Comparison of ENCODE assay signal across 8 mouse cellular contexts in the genomic region with DNA sequence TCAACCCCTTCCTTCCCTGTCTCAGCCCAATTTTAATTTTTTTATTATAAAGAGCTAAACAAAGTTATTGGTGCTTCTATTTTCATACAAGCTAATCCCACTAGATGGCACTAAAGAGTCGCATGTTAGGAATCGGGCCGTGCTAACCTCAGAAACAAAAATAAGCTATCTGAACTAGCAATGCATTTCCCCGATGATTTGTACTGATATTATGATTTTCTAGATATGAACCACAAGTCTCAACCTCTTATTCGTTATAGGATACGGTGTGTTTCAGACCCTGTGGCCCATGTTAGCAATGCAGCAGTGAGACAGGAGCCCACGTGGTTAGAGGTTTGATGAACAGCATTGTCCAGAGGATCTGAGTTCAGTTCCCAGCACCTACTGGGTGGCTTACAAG. TPM values are rescaled to one million over a fixed set of nuclear protein-coding genes. Genes with fewer than 3 reads are reported as not detected.
DNase-seq lines count a peak whose midpoint lies in the region; ATAC-seq and TF ChIP-seq lines count a peak whose summit lies in the region.
"Had no signal": no experiment of that assay in that cellular context is flagged by ENCODE, and none has a peak within 500 bp of the region (broad histone marks: within the 10 kb centered on the region; RNA-seq: fewer than 3 reads in every experiment).

No protein-coding gene starts in this region.

- H3K4me3 ChIP-seq in layer of hippocampus, adult 2 months = no peak overlapping the region
- no peak overlapping the region for H3K4me3 ChIP-seq in ES-E14 (ENCODE audit: insufficient read depth in 1 of 2, low read depth in 1 of 2, low read length in 2 of 2, poor library complexity in 1 of 2, severe bottlenecking in 1 of 2)
- no peak overlapping the region for H3K4me3 ChIP-seq in kidney, postnatal 0 days (replicated peaks; ENCODE audit: low read depth, low read length)
- H3K4me3 ChIP-seq: midbrain, embryonic 12.5 days had no signal

- in situ Hi-C loops in ES-E14 (cut with MboI; ENCODE audit: low sequenced_read_pairs in 2 of 2, unreplicated experiment in 2 of 2) = no loop called here

- no peak overlapping the region for H3K4me2 ChIP-seq in kidney, postnatal 0 days (ENCODE audit: low read length)
- H3K4me2 ChIP-seq: midbrain, embryonic 12.5 days had no signal

- WGBS in kidney, postnatal 0 days = 17% methylated on average over 7 of the region's 7 CpGs

- no peaks in the 10 kb centered on the region for H3K9me3 ChIP-seq in ES-E14 (ENCODE audit: control insufficient read depth, insufficient read depth, low read depth, low read length)
- H3K9me3 ChIP-seq in kidney, postnatal 0 days (replicated peaks; ENCODE audit: low read length) = no peaks in the 10 kb centered on the region
- H3K9me3 ChIP-seq: midbrain, embryonic 12.5 days had no signal

- no peak for ATAC-seq in kidney, postnatal 0 days (replicated peaks; ENCODE audit: low FRiP score, low read depth)
- no peak; the same call in 1 of the 2 replicates for ATAC-seq in erythroblast, adult 5-6 weeks (replicated peaks; ENCODE audit: low FRiP score, poor library complexity, severe bottlenecking)

- H3K4me1 ChIP-seq in ES-E14 (ENCODE audit: control insufficient read depth in 2 of 2, insufficient read depth in 2 of 2, low read length in 2 of 2, poor library complexity in 1 of 2) = no peaks in the 10 kb centered on the region
- H3K4me1 ChIP-seq in kidney, postnatal 0 days (replicated peaks; ENCODE audit: insufficient read depth, low read length) = no peaks in the 10 kb centered on the region; the same call in 1 of the 2 replicates

- H3K36me3 ChIP-seq in ES-E14 (ENCODE audit: control insufficient read depth, insufficient read depth, low read length, poor library complexity, severe bottlenecking) = no peaks in the 10 kb centered on the region
- no peaks in the 10 kb centered on the region for H3K36me3 ChIP-seq in kidney, postnatal 0 days (ENCODE audit: insufficient read depth, low read length)
- H3K36me3 ChIP-seq in splenic B cell, adult 2 months (ENCODE audit: control insufficient read depth, insufficient read depth, low read length, poor library complexity, severe bottlenecking) = no peaks in the 10 kb centered on the region
- H3K36me3 ChIP-seq: midbrain, embryonic 12.5 days had no signal

- DNase-seq in layer of hippocampus, adult 2 months (ENCODE audit: low spot score in 2 of 2) = peak; percentile 51 to 63
- DNase-seq in layer of hippocampus, adult 9-11 months = no peak
- DNase-seq in ES-E14 (ENCODE audit: low read depth, low spot score) (peak; percentile 30), adipocyte (ENCODE audit: low spot score) (peak; percentile 78)
- peak; percentile 90 for DNase-seq in kidney, postnatal 0 days (ENCODE audit: low spot score)
- DNase-seq in splenic B cell, adult 2 months (ENCODE audit: low read depth, low spot score) = peak; percentile 78

- H3K27me3 ChIP-seq in kidney, postnatal 0 days (ENCODE audit: insufficient read depth, low read length) = no peaks in the 10 kb centered on the region
- no peaks in the 10 kb centered on the region; the same call in 1 of the 2 replicates for H3K27me3 ChIP-seq in splenic B cell, adult 2 months (ENCODE audit: control insufficient read depth, insufficient read depth, low read length, poor library complexity, severe bottlenecking)
- H3K27me3 ChIP-seq: midbrain, embryonic 12.5 days had no signal

- TF ChIP-seq CTCF in layer of hippocampus, adult 2 months (conservative IDR thresholded peaks at IDR 0.05) = peak; percentile 86
- peak; percentile 75 for TF ChIP-seq CTCF in kidney, postnatal 0 days (IDR thresholded peaks at IDR 0.05; ENCODE audit: low read depth)

- H3K9ac ChIP-seq in ES-E14 (ENCODE audit: insufficient read depth, low read depth, low read length, poor library complexity, severe bottlenecking) = no peak overlapping the region
- H3K9ac ChIP-seq in kidney, postnatal 0 days (ENCODE audit: low read depth, low read length) = no peak overlapping the region
- H3K9ac ChIP-seq: midbrain, embryonic 12.5 days had no signal

- H3K27ac ChIP-seq in layer of hippocampus, adult 2 months = no peak overlapping the region
- H3K27ac ChIP-seq in ES-E14 (ENCODE audit: insufficient read depth, low read depth, low read length, poor library complexity, severe bottlenecking) = no peak overlapping the region
- H3K27ac ChIP-seq in kidney, postnatal 0 days = no peak overlapping the region
- H3K27ac ChIP-seq: midbrain, embryonic 12.5 days had no signal

TF ChIP-seq in ES-E14, 5 proteins besides CTCF, POLR2A, EP300 and RAD21:
- TF ChIP-seq ZNF384 (IDR thresholded peaks at IDR 0.05; ENCODE audit: low read depth, low read length) (no peak), CHD2 (IDR thresholded peaks at IDR 0.05; ENCODE audit: low read depth, low read length) (no peak), MAFK (IDR thresholded peaks at IDR 0.05; ENCODE audit: insufficient read depth, low read depth, low read length) (no peak), ZC3H11A (IDR thresholded peaks at IDR 0.05; ENCODE audit: borderline replicate concordance, low read depth, low read length) (0 out of 2 replicates have a peak, but pooled peaks have one; percentile 27), HCFC1 (IDR thresholded peaks at IDR 0.05; ENCODE audit: borderline replicate concordance, insufficient read depth, low read length) (no peak)

RNA-seq across cellular contexts. Expression of gene Trim45, which starts 5.2 kb away (rescaled TPM):
- total RNA-seq in layer of hippocampus, adult 2 months (2021) = 1 to 10 TPM; 7.9 to 8.4 TPM
- 4.8 and 5.5 TPM in 2 replicates for total RNA-seq in ES-E14 (2012; rRNA removed)
- 4.9 and 5.5 TPM in 2 replicates for polyA plus RNA-seq in kidney, postnatal 0 days (2015; fragmentation: Nextera tagmentation; extraction: Ambion mirVana)
- not detected in 2 replicates for total RNA-seq in erythroblast, adult 5-6 weeks (2015; ENCODE audit: low replicate concordance)
- 3.2 and 3.9 TPM in 2 replicates for total RNA-seq in erythroblast, adult 5-6 weeks (2017; ENCODE audit: low replicate concordance)

RNA-seq across cellular contexts. Expression of gene Ttf2, which starts 52.6 kb away (rescaled TPM):
- 1 to 10 TPM; 1.6 to 1.8 TPM for total RNA-seq in layer of hippocampus, adult 2 months (2021)
- 39.0 and 50.5 TPM in 2 replicates for total RNA-seq in ES-E14 (2012; rRNA removed)
- polyA plus RNA-seq in kidney, postnatal 0 days (2015; fragmentation: Nextera tagmentation; extraction: Ambion mirVana) = 8.5 and 9.6 TPM in 2 replicates
- total RNA-seq in erythroblast, adult 5-6 weeks (2015; ENCODE audit: low replicate concordance) = 5.8 and 9.4 TPM in 2 replicates
- total RNA-seq in erythroblast, adult 5-6 weeks (2017; ENCODE audit: low replicate concordance) = 12.4 and 14.2 TPM in 2 replicates
